Mouse (Mus musculus): ENCODE measurements around the gene Ndnf.

DNA sequence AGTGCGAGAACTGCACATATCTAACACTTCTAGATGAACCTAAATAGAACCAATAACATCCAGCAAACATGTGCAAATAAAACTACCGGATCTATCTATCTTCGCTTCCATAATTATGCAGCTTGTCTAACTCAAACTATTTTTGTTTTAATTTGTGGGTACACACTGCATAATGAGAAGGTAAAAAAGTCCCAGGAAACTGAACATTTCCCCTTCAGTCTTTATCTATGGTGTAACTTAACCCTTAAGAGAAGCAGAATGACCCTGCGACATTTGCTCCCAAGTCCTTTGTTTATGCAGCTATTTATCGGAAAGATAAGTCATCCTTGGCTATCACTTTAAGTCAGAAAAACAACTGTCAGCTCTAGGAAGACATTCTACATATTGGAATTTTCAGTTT is 39.2 kb upstream of the Ndnf start:
- TF ChIP-seq POLR2A (IDR thresholded peaks at IDR 0.05; ENCODE audit: borderline replicate concordance, insufficient read depth, low read length) (no peak), CTCF (IDR thresholded peaks at IDR 0.05; ENCODE audit: borderline replicate concordance, insufficient read depth, low read depth, low read length) (no peak)

Data from cerebellum, adult 2 months (tissue).